Mouse (Mus musculus) MEL (cell line): ENCODE data around the gene Celf2. TPM values are rescaled to one million over a fixed set of nuclear protein-coding genes. Genes with fewer than 3 reads are reported as not detected.

Experiments
- DNase-seq: peaks from one replicate; pipeline ENCODE4 v3.0.0; 2011; ENCODE audit warnings: low read depth, low spot score
- H3K27ac ChIP-seq: 2 replicates; pipeline ENCODE4 v1.5.1; 2012; ENCODE audit warnings: low read depth, mild to moderate bottlenecking, control low read depth, low read length, moderate library complexity; ENCODE audit not compliant: control insufficient read depth
- H3K27me3 ChIP-seq, 2 experiments: fragments of 150-350 bp in 1 of 2; sonication (generic) in 1 of 2; 2 replicates each; pipeline ENCODE4 v1.6.1; 2012; ENCODE audit warnings: low read length in 2 of 2, mild to moderate bottlenecking in 2 of 2, improper control_type of control experiment in 1 of 2, moderate library complexity in 1 of 2; ENCODE audit not compliant: insufficient read depth in 2 of 2, control insufficient read depth in 1 of 2
- H3K36me3 ChIP-seq, 2 experiments: 2 replicates each; pipeline ENCODE4 v1.6.1; 2012 to 2014; ENCODE audit warnings: low read length in 2 of 2, improper control_type of control experiment in 1 of 2, inconsistent platforms in 1 of 2, mild to moderate bottlenecking in 1 of 2; ENCODE audit not compliant: insufficient read depth in 2 of 2, control insufficient read depth in 1 of 2
- H3K4me1 ChIP-seq, 2 experiments: fragments of 150-350 bp in 1 of 2; sonication (generic) in 1 of 2; 2 replicates each; pipeline ENCODE4 v1.6.1; 2012; ENCODE audit warnings: low read length in 2 of 2, improper control_type of control experiment in 1 of 2, mild to moderate bottlenecking in 1 of 2; ENCODE audit not compliant: insufficient read depth in 2 of 2, control insufficient read depth in 1 of 2
- H3K4me3 ChIP-seq, 2 experiments: fragments of 150-350 bp in 1 of 2; sonication (generic) in 1 of 2; 2 replicates each; pipeline ENCODE4 v1.5.1; 2012; ENCODE audit warnings: low read depth in 2 of 2, low read length in 2 of 2, mild to moderate bottlenecking in 2 of 2, moderate library complexity in 2 of 2, control low read depth in 1 of 2, improper control_type of control experiment in 1 of 2; ENCODE audit not compliant: control insufficient read depth in 1 of 2, insufficient read depth in 1 of 2
- H3K79me2 ChIP-seq: 2 replicates; pipeline ENCODE4 v1.6.1; 2012; ENCODE audit warnings: mild to moderate bottlenecking, low read length, moderate library complexity; ENCODE audit not compliant: control insufficient read depth, poor library complexity, insufficient read depth
- H3K9ac ChIP-seq: 2 replicates; pipeline ENCODE4 v1.6.1; 2012; ENCODE audit warnings: low read depth, mild to moderate bottlenecking, control low read depth, low read length, moderate library complexity; ENCODE audit not compliant: control insufficient read depth, poor library complexity, severe bottlenecking
- H3K9me3 ChIP-seq: fragments of 150-350 bp; sonication (generic); replicated peaks from 2 replicates; pipeline ENCODE4 v1.6.1; 2012; ENCODE audit warnings: mild to moderate bottlenecking, low read length, improper control_type of control experiment, moderate library complexity; ENCODE audit not compliant: insufficient read depth
- BHLHE40 ChIP-seq: IDR thresholded peaks from 2 replicates; pipeline ENCODE4 v1.6.1; 2012; ENCODE audit warnings: low read depth, mild to moderate bottlenecking, inconsistent platforms, low read length, improper control_type of control experiment, borderline replicate concordance
- CHD2 ChIP-seq: IDR thresholded peaks from 2 replicates; pipeline ENCODE4 v1.6.1; 2011; ENCODE audit warnings: low read length, improper control_type of control experiment
- CTCF ChIP-seq, 3 experiments: IDR thresholded peaks in 2 of 3; conservative IDR thresholded peaks in 1 of 3; 2 replicates each; pipeline ENCODE4 v1.5.1; 2011 to 2012; ENCODE audit warnings: low read length in 3 of 3, low read depth in 2 of 3, mild to moderate bottlenecking in 2 of 3, improper control_type of control experiment in 1 of 3, inconsistent platforms in 1 of 3, mixed read lengths in 1 of 3, moderate library complexity in 1 of 3; ENCODE audit not compliant: control insufficient read depth in 1 of 3, insufficient read depth in 1 of 3, poor library complexity in 1 of 3, severe bottlenecking in 1 of 3
- ELF1 ChIP-seq: IDR thresholded peaks from 2 replicates; pipeline ENCODE4 v1.6.1; 2014; ENCODE audit warnings: low read depth, mild to moderate bottlenecking, inconsistent platforms, low read length, improper control_type of control experiment, moderate library complexity
- EP300 ChIP-seq, 2 experiments: IDR thresholded peaks; 2 replicates each; pipeline ENCODE4 v1.6.1; 2011; ENCODE audit warnings: improper control_type of control experiment in 2 of 2, low read length in 2 of 2, low read depth in 1 of 2, mild to moderate bottlenecking in 1 of 2
- ETS1 ChIP-seq: IDR thresholded peaks from 2 replicates; pipeline ENCODE4 v1.6.1; 2012; ENCODE audit warnings: low read depth, mild to moderate bottlenecking, inconsistent platforms, low read length, improper control_type of control experiment, moderate library complexity
- GABPA ChIP-seq: IDR thresholded peaks from 2 replicates; pipeline ENCODE4 v1.6.1; 2012; ENCODE audit warnings: low read depth, mild to moderate bottlenecking, inconsistent platforms, low read length, improper control_type of control experiment, moderate library complexity
- GATA1 ChIP-seq: IDR thresholded peaks from 2 replicates; pipeline ENCODE4 v1.6.1; 2011; ENCODE audit warnings: low read depth, low read length, improper control_type of control experiment
- HCFC1 ChIP-seq: IDR thresholded peaks from 2 replicates; pipeline ENCODE4 v1.6.1; 2012; ENCODE audit warnings: low read depth, mild to moderate bottlenecking, inconsistent platforms, low read length, improper control_type of control experiment, moderate library complexity
- JUND ChIP-seq: IDR thresholded peaks from 2 replicates; pipeline ENCODE4 v1.6.1; 2011; ENCODE audit warnings: low read depth, mild to moderate bottlenecking, improper control_type of control experiment, low read length
- MAX ChIP-seq: IDR thresholded peaks from 2 replicates; pipeline ENCODE4 v1.6.1; 2011; ENCODE audit warnings: low read length, improper control_type of control experiment
- MAZ ChIP-seq: IDR thresholded peaks from 2 replicates; pipeline ENCODE4 v1.6.1; 2012; ENCODE audit warnings: low read depth, mild to moderate bottlenecking, inconsistent platforms, low read length, improper control_type of control experiment
- MEF2A ChIP-seq: IDR thresholded peaks from 2 replicates; pipeline ENCODE4 v1.6.1; 2014; ENCODE audit warnings: low read depth, mild to moderate bottlenecking, inconsistent platforms, low read length, improper control_type of control experiment; ENCODE audit not compliant: poor library complexity, insufficient replicate concordance, severe bottlenecking; ENCODE audit errors: extremely low read depth
- MXI1 ChIP-seq: IDR thresholded peaks from 2 replicates; pipeline ENCODE4 v1.6.1; 2011; ENCODE audit warnings: mild to moderate bottlenecking, low read depth, low read length, improper control_type of control experiment
- NELFE ChIP-seq: IDR thresholded peaks from 2 replicates; pipeline ENCODE4 v1.6.1; 2011; ENCODE audit warnings: low read depth, low read length, improper control_type of control experiment
- POLR2A ChIP-seq, 2 experiments: IDR thresholded peaks; 2 replicates each; pipeline ENCODE4 v1.6.1; 2011 to 2012; ENCODE audit warnings: low read length in 2 of 2, mild to moderate bottlenecking in 2 of 2, control low read depth in 1 of 2, improper control_type of control experiment in 1 of 2, low read depth in 1 of 2, moderate library complexity in 1 of 2; ENCODE audit not compliant: control insufficient read depth in 1 of 2, insufficient read depth in 1 of 2, poor library complexity in 1 of 2
- POLR2AphosphoS2 ChIP-seq: IDR thresholded peaks from 2 replicates; pipeline ENCODE4 v1.6.1; 2011; ENCODE audit warnings: low read length, improper control_type of control experiment
- RAD21 ChIP-seq: IDR thresholded peaks from 2 replicates; pipeline ENCODE4 v1.6.1; 2011; ENCODE audit warnings: mild to moderate bottlenecking, low read depth, low read length, improper control_type of control experiment
- RCOR1 ChIP-seq: IDR thresholded peaks from 2 replicates; pipeline ENCODE4 v1.6.1; 2012; ENCODE audit warnings: low read depth, mild to moderate bottlenecking, inconsistent platforms, low read length, improper control_type of control experiment
- SIN3A ChIP-seq: IDR thresholded peaks from 2 replicates; pipeline ENCODE4 v1.6.1; 2012; ENCODE audit warnings: low read length, improper control_type of control experiment, inconsistent platforms
- SMC3 ChIP-seq: IDR thresholded peaks from 2 replicates; pipeline ENCODE4 v1.6.1; 2011; ENCODE audit warnings: low read depth, low read length, improper control_type of control experiment
- TBP ChIP-seq: IDR thresholded peaks from 2 replicates; pipeline ENCODE4 v1.8.0; 2011; ENCODE audit warnings: low read depth, low read length, improper control_type of control experiment
- TCF12 ChIP-seq: IDR thresholded peaks from 2 replicates; pipeline ENCODE4 v1.6.1; 2014; ENCODE audit warnings: low read depth, mild to moderate bottlenecking, inconsistent platforms, low read length, improper control_type of control experiment, moderate library complexity
- UBTF ChIP-seq: IDR thresholded peaks from 2 replicates; pipeline ENCODE4 v1.6.1; 2012; ENCODE audit warnings: low read depth, mild to moderate bottlenecking, inconsistent platforms, low read length, improper control_type of control experiment, moderate library complexity, borderline replicate concordance; ENCODE audit not compliant: insufficient read depth
- USF1 ChIP-seq: IDR thresholded peaks from 2 replicates; pipeline ENCODE4 v1.6.1; 2014; ENCODE audit warnings: low read depth, mild to moderate bottlenecking, inconsistent platforms, low read length, improper control_type of control experiment, moderate library complexity
- USF2 ChIP-seq, 2 experiments: IDR thresholded peaks; 2 replicates each; pipeline ENCODE4 v1.6.1; 2011 to 2012; ENCODE audit warnings: improper control_type of control experiment in 2 of 2, low read length in 2 of 2, borderline replicate concordance in 1 of 2, inconsistent platforms in 1 of 2, low read depth in 1 of 2, mild to moderate bottlenecking in 1 of 2; ENCODE audit not compliant: insufficient read depth in 1 of 2
- ZKSCAN1 ChIP-seq: IDR thresholded peaks from 2 replicates; pipeline ENCODE4 v1.6.1; 2012; ENCODE audit warnings: low read depth, mild to moderate bottlenecking, inconsistent platforms, low read length, improper control_type of control experiment, moderate library complexity
- ZMIZ1 ChIP-seq: IDR thresholded peaks from 2 replicates; pipeline ENCODE4 v1.6.1; 2012; ENCODE audit warnings: low read depth, mild to moderate bottlenecking, inconsistent platforms, low read length, improper control_type of control experiment, moderate library complexity
- ZNF384 ChIP-seq: IDR thresholded peaks from 2 replicates; pipeline ENCODE4 v1.6.1; 2012; ENCODE audit warnings: low read depth, mild to moderate bottlenecking, inconsistent platforms, low read length, improper control_type of control experiment
- polyA plus RNA-seq, 2 experiments: library from polyadenylated mRNA; stranded (reverse) in 1 of 2; unstranded in 1 of 2; fragments of >175 nt in 1 of 2; fragments of >200 nt in 1 of 2; gene quantifications; 2 replicates each; pipeline versions ENCODE4 v1.2.1 to v1.2.4; 2012; ENCODE audit warnings: low replicate concordance in 2 of 2, low read depth in 1 of 2; ENCODE audit not compliant: insufficient read length in 2 of 2, insufficient read depth in 1 of 2, missing spikeins in 1 of 2
- total RNA-seq: library from RNA; depleted of rRNA; stranded (reverse); fragments of 300-350 nt; gene quantifications from 2 replicates; pipeline ENCODE4 v1.2.3, GENCODE M21; 2012

Gene Celf2
- total and polyA plus RNA-seq, 3 experiments, result 8.9 to 16.7 TPM; not detected in 1

DNA sequence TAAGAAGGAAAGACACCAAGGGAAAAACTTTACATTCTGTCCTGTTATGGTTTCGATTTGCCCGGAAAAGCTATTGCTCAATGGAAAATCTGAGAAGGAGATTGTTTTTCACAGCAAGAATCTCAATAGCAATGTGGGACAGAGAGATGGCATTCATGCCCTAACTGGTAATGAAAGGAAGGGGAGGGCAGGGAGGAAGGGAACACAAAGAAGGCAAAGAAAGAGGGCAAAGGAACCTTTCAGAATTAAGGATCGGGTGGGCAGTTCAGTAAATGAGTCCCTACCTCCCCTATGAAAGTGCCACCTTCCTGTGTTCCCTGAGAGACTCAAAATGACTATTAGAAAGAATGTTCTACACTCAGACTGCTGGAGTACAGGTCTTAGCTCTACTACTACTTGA, 197.6 kb downstream of the Celf2 start:
- Histone ChIP-seq H3K79me2 (no peaks in the 10 kb centered on the region), H3K27me3 (no peaks in the 10 kb centered on the region), H3K36me3 (no peaks in the 10 kb centered on the region), H3K27ac (no peak overlapping the region), H3K4me3 (no peak overlapping the region), H3K9ac (no peak overlapping the region), H3K9me3 (no peaks in the 10 kb centered on the region), H3K4me1 (no peaks in the 10 kb centered on the region)
- no peak for TF ChIP-seq TCF12
- no peak for TF ChIP-seq UBTF
- TF ChIP-seq MXI1, result no peak
- no peak for TF ChIP-seq GATA1
- no peak for TF ChIP-seq SIN3A
- no peak for TF ChIP-seq TBP
- TF ChIP-seq ZKSCAN1, result no peak
- no peak for TF ChIP-seq POLR2A (IDR thresholded peaks at IDR 0.05; ENCODE audit: control insufficient read depth in 1 of 2, insufficient read depth in 1 of 2, low read depth in 1 of 2, low read length in 2 of 2, poor library complexity in 1 of 2)
- no peak for TF ChIP-seq JUND
- TF ChIP-seq GABPA, result no peak
- no peak for TF ChIP-seq MEF2A
- no peak for TF ChIP-seq HCFC1
- TF ChIP-seq ELF1, result no peak
- TF ChIP-seq NELFE, result no peak
- no peak for TF ChIP-seq BHLHE40
- no peak for TF ChIP-seq SMC3
- TF ChIP-seq CTCF (IDR thresholded peaks at IDR 0.05 in 2 of 3, conservative IDR thresholded peaks at IDR 0.05 in 1 of 3; ENCODE audit: control insufficient read depth in 1 of 3, insufficient read depth in 1 of 3, low read depth in 2 of 3, low read length in 3 of 3, poor library complexity in 1 of 3, severe bottlenecking in 1 of 3), result no peak
- TF ChIP-seq MAZ, result no peak
- DNase-seq, result no peak

DNA sequence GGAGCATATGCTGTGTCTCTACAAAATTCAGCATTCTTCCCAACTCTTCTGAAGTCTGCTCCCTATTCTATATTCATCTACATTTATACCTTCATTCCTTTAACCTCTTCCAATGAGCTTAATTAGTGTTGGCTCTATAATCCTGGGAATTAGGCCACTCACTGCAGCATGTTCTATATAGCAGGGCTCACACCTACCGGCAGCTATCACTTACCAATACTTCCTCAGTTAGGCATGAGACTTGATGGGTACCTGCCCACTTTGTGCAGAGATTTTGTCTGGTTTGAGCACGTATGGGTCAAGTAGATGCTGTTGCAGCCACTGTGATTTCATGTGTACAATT, 198.6 kb downstream of the Celf2 start:
- no peaks in the 10 kb centered on the region for H3K36me3 ChIP-seq
- DNase-seq, result no peak
- no peaks in the 10 kb centered on the region for H3K27me3 ChIP-seq
- no peaks in the 10 kb centered on the region for H3K4me1 ChIP-seq
- no peak overlapping the region for H3K27ac ChIP-seq
- no peak overlapping the region for H3K4me3 ChIP-seq
- no peak overlapping the region for H3K9ac ChIP-seq
- no peaks in the 10 kb centered on the region for H3K79me2 ChIP-seq
- no peaks in the 10 kb centered on the region for H3K9me3 ChIP-seq
- TF ChIP-seq USF2 (IDR thresholded peaks at IDR 0.05; ENCODE audit: borderline replicate concordance in 1 of 2, insufficient read depth in 1 of 2, low read depth in 1 of 2, low read length in 2 of 2) (no peak), ELF1 (no peak), ETS1 (no peak), HCFC1 (no peak), RCOR1 (no peak), MAX (no peak), RAD21 (no peak), EP300 (IDR thresholded peaks at IDR 0.05; ENCODE audit: low read depth in 1 of 2, low read length in 2 of 2) (no peak), SIN3A (no peak), USF1 (no peak), NELFE (no peak), JUND (no peak), GATA1 (no peak), ZNF384 (no peak), POLR2AphosphoS2 (no peak), MEF2A (no peak), CTCF (IDR thresholded peaks at IDR 0.05 in 2 of 3, conservative IDR thresholded peaks at IDR 0.05 in 1 of 3; ENCODE audit: control insufficient read depth in 1 of 3, insufficient read depth in 1 of 3, low read depth in 2 of 3, low read length in 3 of 3, poor library complexity in 1 of 3, severe bottlenecking in 1 of 3) (no peak), ZMIZ1 (no peak), CHD2 (no peak)
- TF ChIP-seq, all 39 proteins: peak for 0
